Mouse (Mus musculus) G1E (cell line): Measurements from ENCODE around the gene Prdm10. TPM values are rescaled to one million over a fixed set of nuclear protein-coding genes. Genes with fewer than 3 reads are reported as not detected.

ENCODE experiments used
- ATAC-seq: 2 replicates; pipeline ENCODE4 v1.8.0; 2016; ENCODE audit warnings: mild to moderate bottlenecking; ENCODE audit not compliant: insufficient number of reproducible peaks, poor library complexity, low FRiP score, severe bottlenecking; ENCODE audit errors: extremely low read depth
- DNase-seq: peaks from one replicate; pipeline ENCODE4 v3.0.0; 2012; ENCODE audit warnings: low spot score
- H3K27me3 ChIP-seq: 2 replicates; pipeline ENCODE4 v1.6.1; 2012; ENCODE audit warnings: mild to moderate bottlenecking, low read length, inconsistent platforms; ENCODE audit not compliant: insufficient read depth
- H3K36me3 ChIP-seq: replicated peaks from 2 replicates; pipeline ENCODE3; 2012; ENCODE audit warnings: mild to moderate bottlenecking, inconsistent platforms
- H3K4me1 ChIP-seq: 2 replicates; pipeline ENCODE4 v1.6.1; 2012; ENCODE audit warnings: low read depth, low read length, inconsistent platforms, mixed read lengths; ENCODE audit not compliant: insufficient read depth
- H3K4me3 ChIP-seq: 2 replicates; pipeline ENCODE4 v1.5.1; 2012; ENCODE audit warnings: low read depth, mild to moderate bottlenecking, inconsistent platforms, low read length, moderate library complexity, mixed read lengths
- H3K9me3 ChIP-seq: replicated peaks from 2 replicates; pipeline ENCODE4 v1.6.1; 2012; ENCODE audit warnings: inconsistent platforms
- CTCF ChIP-seq: IDR thresholded peaks from 2 replicates; pipeline ENCODE4 v1.5.1; 2012; ENCODE audit warnings: low read depth, low read length, inconsistent platforms, mixed read lengths
- GATA1 ChIP-seq: IDR thresholded peaks from 2 replicates; pipeline ENCODE4 v1.6.1; 2012; ENCODE audit warnings: borderline replicate concordance, low read length, inconsistent platforms, mixed read lengths
- GATA2 ChIP-seq: IDR thresholded peaks from 2 replicates; pipeline ENCODE4 v1.6.1; 2012; ENCODE audit warnings: low read depth, low read length, inconsistent platforms, borderline replicate concordance
- POLR2AphosphoS5 ChIP-seq: IDR thresholded peaks from 2 replicates; pipeline ENCODE4 v1.6.1; 2012; ENCODE audit warnings: low read depth, low read length, inconsistent platforms; ENCODE audit not compliant: insufficient replicate concordance
- TAL1 ChIP-seq: conservative IDR thresholded peaks from 2 replicates; pipeline ENCODE4 v1.6.1; 2012; ENCODE audit warnings: low read depth, low read length, inconsistent platforms, mixed read lengths
- polyA plus RNA-seq: library from polyadenylated mRNA; stranded (reverse); fragments of >175 nt; gene quantifications from 2 replicates; pipeline ENCODE4 v1.2.3, GENCODE M21; 2012
- total RNA-seq, 2 experiments: library from RNA; stranded (forward) in 1 of 2; stranded (reverse) in 1 of 2; fragments of 200-1000 nt in 1 of 2; fragments of >200 nt in 1 of 2; fragmentation: Nextera tagmentation in 1 of 2; gene quantifications; 2 replicates each; pipeline ENCODE4 v1.2.3; 2014 to 2017

Gene Prdm10
- total and polyA plus RNA-seq, 3 experiments, result 5.3 to 19.9 (median 9.9) TPM

GRCm38 (mm10) chr9:31240522-31241207, 39.7 kb upstream of the Prdm10 start:
- H3K4me1 ChIP-seq, result peaks cover 33% of the 10 kb centered on the region
- no peaks in the 10 kb centered on the region for H3K36me3 ChIP-seq
- TF ChIP-seq POLR2AphosphoS5 (no peak), CTCF (no peak), TAL1 (no peak), GATA2 (no peak), GATA1 (no peak)
- H3K9me3 ChIP-seq, result peaks cover 6% of the 10 kb centered on the region
- H3K27me3 ChIP-seq, result no peaks in the 10 kb centered on the region
- no peak overlapping the region for H3K4me3 ChIP-seq
- DNase-seq (no peak), ATAC-seq (no peak)

GRCm38 (mm10) chr9:31241208-31241699, 39.1 kb upstream of the Prdm10 start:
- Histone ChIP-seq H3K4me1 (peaks cover 30% of the 10 kb centered on the region), H3K27me3 (no peaks in the 10 kb centered on the region), H3K4me3 (no peak overlapping the region; the same call in 1 of the 2 replicates), H3K36me3 (no peaks in the 10 kb centered on the region), H3K9me3 (peaks cover 6% of the 10 kb centered on the region)
- TF ChIP-seq GATA2 (no peak), TAL1 (0 out of 2 replicates have a peak, but pooled peaks have one; percentile 23), CTCF (no peak), GATA1 (no peak), POLR2AphosphoS5 (no peak)
- DNase-seq (no peak), ATAC-seq (peak; percentile 60)

- H3K36me3 ChIP-seq, result no peaks in the 10 kb centered on the region
- H3K4me1 ChIP-seq, result peaks cover 42% of the 10 kb centered on the region
- peaks cover 6% of the 10 kb centered on the region for H3K9me3 ChIP-seq
- DNase-seq (no peak), ATAC-seq (no peak)
- no peak overlapping the region for H3K4me3 ChIP-seq
- H3K27me3 ChIP-seq, result no peaks in the 10 kb centered on the region
- TF ChIP-seq CTCF (no peak), GATA1 (no peak), POLR2AphosphoS5 (no peak), TAL1 (no peak), GATA2 (no peak)
Observed at GRCm38 (mm10) chr9:31243306-31243938, 36.9 kb upstream of the Prdm10 start.

- DNase-seq (no peak), ATAC-seq (no peak)
- Histone ChIP-seq H3K4me1 (peaks cover 42% of the 10 kb centered on the region), H3K9me3 (peaks cover 6% of the 10 kb centered on the region), H3K36me3 (no peaks in the 10 kb centered on the region), H3K27me3 (no peaks in the 10 kb centered on the region), H3K4me3 (no peak overlapping the region)
- TF ChIP-seq GATA1, result no peak
- no peak for TF ChIP-seq POLR2AphosphoS5
- no peak for TF ChIP-seq TAL1
- no peak for TF ChIP-seq GATA2
- TF ChIP-seq CTCF, result no peak
Observed at GRCm38 (mm10) chr9:31243939-31244333, 36.4 kb upstream of the Prdm10 start.

- H3K27me3 ChIP-seq, result no peaks in the 10 kb centered on the region
- no peaks in the 10 kb centered on the region for H3K36me3 ChIP-seq
- no peak for DNase-seq
- peaks cover 2% of the 10 kb centered on the region; the same call in 1 of the 2 replicates for H3K9me3 ChIP-seq
- ATAC-seq, result no peak
- no peak overlapping the region for H3K4me3 ChIP-seq
- H3K4me1 ChIP-seq, result peaks cover 42% of the 10 kb centered on the region
- TF ChIP-seq GATA1 (no peak), TAL1 (no peak), POLR2AphosphoS5 (no peak), GATA2 (no peak), CTCF (no peak)
Observed at GRCm38 (mm10) chr9:31245006-31245405, 35.3 kb upstream of the Prdm10 start.

- no peak overlapping the region for H3K4me3 ChIP-seq
- H3K9me3 ChIP-seq, result no peaks in the 10 kb centered on the region
- H3K4me1 ChIP-seq, result peaks cover 38% of the 10 kb centered on the region
- DNase-seq, result no peak
- no peak for TF ChIP-seq TAL1
- H3K36me3 ChIP-seq, result no peaks in the 10 kb centered on the region
- H3K27me3 ChIP-seq, result no peaks in the 10 kb centered on the region
- ATAC-seq, result no peak
Observed at GRCm38 (mm10) chr9:31246421-31246820, 33.9 kb upstream of the Prdm10 start.
